Mouse (Mus musculus): ENCODE data around the gene Parp14. TPM values are rescaled to one million over a fixed set of nuclear protein-coding genes. Genes with fewer than 3 reads are reported as not detected.

Gene Parp14
- polyA plus RNA-seq, 1 experiment from 2014 or later = 7.1 TPM

GRCm38 (mm10) chr16:35862057-35862456, 9.3 kb downstream of the Parp14 start:
- ATAC-seq = no peak
- WGBS = 93% methylated on average over 1 of the region's 1 CpGs
- H3K4me2 ChIP-seq (replicated peaks; ENCODE audit: low read depth) = no peak overlapping the region

GRCm38 (mm10) chr16:35860236-35860635, 11.1 kb downstream of the Parp14 start:
- H3K9me3 ChIP-seq (ENCODE audit: control insufficient read depth) = no peaks in the 10 kb centered on the region
- no peak overlapping the region for H3K9ac ChIP-seq (ENCODE audit: low read depth, low read length)
- H3K27me3 ChIP-seq (replicated peaks; ENCODE audit: control insufficient read depth, insufficient read depth, low read length) = no peaks in the 10 kb centered on the region
- ATAC-seq = no peak
- H3K4me1 ChIP-seq (replicated peaks; ENCODE audit: control insufficient read depth, insufficient read depth, low read length) = no peaks in the 10 kb centered on the region
- no peak overlapping the region for H3K4me2 ChIP-seq (replicated peaks; ENCODE audit: low read depth)
- H3K36me3 ChIP-seq (ENCODE audit: control insufficient read depth, insufficient read depth) = peaks cover 69% of the 10 kb centered on the region
- no peak overlapping the region for H3K27ac ChIP-seq (ENCODE audit: low read depth, low read length)
- WGBS = 83% methylated on average over 16 of the region's 16 CpGs
- no peak overlapping the region for H3K4me3 ChIP-seq (ENCODE audit: low read depth, low read length)
- no peak for TF ChIP-seq CTCF (IDR thresholded peaks at IDR 0.05; ENCODE audit: low read depth)

More at GRCm38 (mm10) chr16:35862057-35862456, 9.3 kb downstream of the Parp14 start:
- H3K36me3 ChIP-seq (ENCODE audit: control insufficient read depth, insufficient read depth) = peaks cover 65% of the 10 kb centered on the region
- no peak overlapping the region for H3K27ac ChIP-seq (ENCODE audit: low read depth, low read length)
- no peaks in the 10 kb centered on the region for H3K4me1 ChIP-seq (replicated peaks; ENCODE audit: control insufficient read depth, insufficient read depth, low read length)
- H3K4me3 ChIP-seq (ENCODE audit: low read depth, low read length) = no peak overlapping the region
- H3K9me3 ChIP-seq (ENCODE audit: control insufficient read depth) = no peaks in the 10 kb centered on the region
- peak; percentile 67 for TF ChIP-seq CTCF (IDR thresholded peaks at IDR 0.05; ENCODE audit: low read depth)
- no peak overlapping the region for H3K9ac ChIP-seq (ENCODE audit: low read depth, low read length)
- no peaks in the 10 kb centered on the region for H3K27me3 ChIP-seq (replicated peaks; ENCODE audit: control insufficient read depth, insufficient read depth, low read length)

GRCm38 (mm10) chr16:35856766-35857165, 14.6 kb downstream of the Parp14 start:
- no peak overlapping the region for H3K4me2 ChIP-seq (replicated peaks; ENCODE audit: low read depth)
- ATAC-seq = no peak
- no peak overlapping the region for H3K4me3 ChIP-seq (ENCODE audit: low read depth, low read length)
- no peaks in the 10 kb centered on the region for H3K9me3 ChIP-seq (ENCODE audit: control insufficient read depth)
- H3K4me1 ChIP-seq (replicated peaks; ENCODE audit: control insufficient read depth, insufficient read depth, low read length) = no peaks in the 10 kb centered on the region
- H3K27ac ChIP-seq (ENCODE audit: low read depth, low read length) = no peak overlapping the region
- WGBS = 78% methylated on average over 18 of the region's 18 CpGs
- H3K27me3 ChIP-seq (replicated peaks; ENCODE audit: control insufficient read depth, insufficient read depth, low read length) = no peaks in the 10 kb centered on the region
- H3K36me3 ChIP-seq (ENCODE audit: control insufficient read depth, insufficient read depth) = peaks cover 52% of the 10 kb centered on the region
- H3K9ac ChIP-seq (ENCODE audit: low read depth, low read length) = no peak overlapping the region
- no peak for TF ChIP-seq CTCF (IDR thresholded peaks at IDR 0.05; ENCODE audit: low read depth)

GRCm38 (mm10) chr16:35855846-35856245, 15.5 kb downstream of the Parp14 start:
- no peak for ATAC-seq
- Histone ChIP-seq H3K36me3 (ENCODE audit: control insufficient read depth, insufficient read depth) (peaks cover 44% of the 10 kb centered on the region), H3K4me1 (replicated peaks; ENCODE audit: control insufficient read depth, insufficient read depth, low read length) (no peaks in the 10 kb centered on the region), H3K27me3 (replicated peaks; ENCODE audit: control insufficient read depth, insufficient read depth, low read length) (no peaks in the 10 kb centered on the region), H3K4me2 (replicated peaks; ENCODE audit: low read depth) (no peak overlapping the region), H3K9ac (ENCODE audit: low read depth, low read length) (no peak overlapping the region), H3K9me3 (ENCODE audit: control insufficient read depth) (no peaks in the 10 kb centered on the region), H3K27ac (ENCODE audit: low read depth, low read length) (no peak overlapping the region), H3K4me3 (ENCODE audit: low read depth, low read length) (no peak overlapping the region)
- no peak for TF ChIP-seq CTCF (IDR thresholded peaks at IDR 0.05; ENCODE audit: low read depth)
- WGBS = 76% methylated on average over 4 of the region's 4 CpGs

GRCm38 (mm10) chr16:35847138-35847537, 24.2 kb downstream of the Parp14 start:
- Histone ChIP-seq H3K27me3 (replicated peaks; ENCODE audit: control insufficient read depth, insufficient read depth, low read length) (no peaks in the 10 kb centered on the region), H3K4me3 (ENCODE audit: low read depth, low read length) (no peak overlapping the region), H3K9me3 (ENCODE audit: control insufficient read depth) (no peaks in the 10 kb centered on the region), H3K36me3 (ENCODE audit: control insufficient read depth, insufficient read depth) (peaks cover 32% of the 10 kb centered on the region), H3K9ac (ENCODE audit: low read depth, low read length) (no peak overlapping the region), H3K4me1 (replicated peaks; ENCODE audit: control insufficient read depth, insufficient read depth, low read length) (no peaks in the 10 kb centered on the region), H3K27ac (ENCODE audit: low read depth, low read length) (no peak overlapping the region), H3K4me2 (replicated peaks; ENCODE audit: low read depth) (no peak overlapping the region)
- TF ChIP-seq CTCF (IDR thresholded peaks at IDR 0.05; ENCODE audit: low read depth) = no peak
- no peak for ATAC-seq

- Histone ChIP-seq H3K36me3 (ENCODE audit: control insufficient read depth, insufficient read depth) (peaks cover 44% of the 10 kb centered on the region), H3K4me2 (replicated peaks; ENCODE audit: low read depth) (no peak overlapping the region), H3K27me3 (replicated peaks; ENCODE audit: control insufficient read depth, insufficient read depth, low read length) (no peaks in the 10 kb centered on the region), H3K9ac (ENCODE audit: low read depth, low read length) (no peak overlapping the region), H3K9me3 (ENCODE audit: control insufficient read depth) (0 out of 2 replicates have a peak, but pooled peaks cover 3% of the 10 kb centered on the region), H3K27ac (ENCODE audit: low read depth, low read length) (no peak overlapping the region), H3K4me3 (ENCODE audit: low read depth, low read length) (no peak overlapping the region), H3K4me1 (replicated peaks; ENCODE audit: control insufficient read depth, insufficient read depth, low read length) (no peaks in the 10 kb centered on the region)
- peak; percentile 81 for TF ChIP-seq CTCF (IDR thresholded peaks at IDR 0.05; ENCODE audit: low read depth)
- WGBS = 27% methylated on average over 1 of the region's 1 CpGs
- ATAC-seq = no peak
Measured at GRCm38 (mm10) chr16:35839680-35840079, 31.7 kb downstream of the Parp14 start.

- Histone ChIP-seq H3K27ac (ENCODE audit: low read depth, low read length) (no peak overlapping the region), H3K27me3 (replicated peaks; ENCODE audit: control insufficient read depth, insufficient read depth, low read length) (no peaks in the 10 kb centered on the region), H3K4me2 (replicated peaks; ENCODE audit: low read depth) (no peak overlapping the region), H3K9ac (ENCODE audit: low read depth, low read length) (no peak overlapping the region), H3K4me1 (replicated peaks; ENCODE audit: control insufficient read depth, insufficient read depth, low read length) (no peaks in the 10 kb centered on the region), H3K4me3 (ENCODE audit: low read depth, low read length) (no peak overlapping the region), H3K9me3 (ENCODE audit: control insufficient read depth) (0 out of 2 replicates have a peak, but pooled peaks cover 3% of the 10 kb centered on the region), H3K36me3 (ENCODE audit: control insufficient read depth, insufficient read depth) (peaks cover 30% of the 10 kb centered on the region; the same call in 1 of the 2 replicates)
- TF ChIP-seq CTCF (IDR thresholded peaks at IDR 0.05; ENCODE audit: low read depth) = no peak
- 85% methylated on average over 8 of the region's 8 CpGs for WGBS
- no peak for ATAC-seq
Measured at GRCm38 (mm10) chr16:35834653-35835052, 36.7 kb downstream of the Parp14 start.
